Mouse (Mus musculus): ENCODE data around the gene Rmnd5b.

The Rmnd5b gene

GRCm38 (mm10) chr11:51602253-51602652, 33.4 kb downstream of the Rmnd5b start:
- DNase-seq (ENCODE audit: low read depth, low spot score): no peak
- no peaks in the 10 kb centered on the region for H3K27me3 ChIP-seq (ENCODE audit: control insufficient read depth, insufficient read depth, low read length, poor library complexity, severe bottlenecking)
- H3K36me3 ChIP-seq (ENCODE audit: control insufficient read depth, insufficient read depth, low read length, poor library complexity, severe bottlenecking): peaks cover 32% of the 10 kb centered on the region

GRCm38 (mm10) chr11:51597553-51597952, 38.1 kb downstream of the Rmnd5b start:
- peaks cover 26% of the 10 kb centered on the region for H3K36me3 ChIP-seq (ENCODE audit: control insufficient read depth, insufficient read depth, low read length, poor library complexity, severe bottlenecking)
- no peak for DNase-seq (ENCODE audit: low read depth, low spot score)
- H3K27me3 ChIP-seq (ENCODE audit: control insufficient read depth, insufficient read depth, low read length, poor library complexity, severe bottlenecking): no peaks in the 10 kb centered on the region

- DNase-seq (ENCODE audit: low read depth, low spot score): no peak
- Histone ChIP-seq H3K27me3 (ENCODE audit: control insufficient read depth, insufficient read depth, low read length, poor library complexity, severe bottlenecking) (no peaks in the 10 kb centered on the region), H3K36me3 (ENCODE audit: control insufficient read depth, insufficient read depth, low read length, poor library complexity, severe bottlenecking) (peaks cover 18% of the 10 kb centered on the region)
Measured at GRCm38 (mm10) chr11:51595459-51596083, 40.1 kb downstream of the Rmnd5b start.

GRCm38 (mm10) chr11:51594715-51595350, 40.9 kb downstream of the Rmnd5b start:
- Histone ChIP-seq H3K27me3 (ENCODE audit: control insufficient read depth, insufficient read depth, low read length, poor library complexity, severe bottlenecking) (no peaks in the 10 kb centered on the region), H3K36me3 (ENCODE audit: control insufficient read depth, insufficient read depth, low read length, poor library complexity, severe bottlenecking) (peaks cover 16% of the 10 kb centered on the region)
- peak; percentile 57 for DNase-seq (ENCODE audit: low read depth, low spot score)

- DNase-seq (ENCODE audit: low read depth, low spot score): no peak
- Histone ChIP-seq H3K27me3 (ENCODE audit: control insufficient read depth, insufficient read depth, low read length, poor library complexity, severe bottlenecking) (no peaks in the 10 kb centered on the region), H3K36me3 (ENCODE audit: control insufficient read depth, insufficient read depth, low read length, poor library complexity, severe bottlenecking) (peaks cover 14% of the 10 kb centered on the region)
Measured at GRCm38 (mm10) chr11:51593849-51594248, 41.8 kb downstream of the Rmnd5b start.

GRCm38 (mm10) chr11:51593368-51593767, 42.3 kb downstream of the Rmnd5b start:
- DNase-seq (ENCODE audit: low read depth, low spot score): no peak
- H3K27me3 ChIP-seq (ENCODE audit: control insufficient read depth, insufficient read depth, low read length, poor library complexity, severe bottlenecking): no peaks in the 10 kb centered on the region
- peaks cover 15% of the 10 kb centered on the region for H3K36me3 ChIP-seq (ENCODE audit: control insufficient read depth, insufficient read depth, low read length, poor library complexity, severe bottlenecking)

GRCm38 (mm10) chr11:51591915-51592314, 43.8 kb downstream of the Rmnd5b start:
- no peak for DNase-seq (ENCODE audit: low read depth, low spot score)
- Histone ChIP-seq H3K27me3 (ENCODE audit: control insufficient read depth, insufficient read depth, low read length, poor library complexity, severe bottlenecking) (no peaks in the 10 kb centered on the region), H3K36me3 (ENCODE audit: control insufficient read depth, insufficient read depth, low read length, poor library complexity, severe bottlenecking) (peaks cover 13% of the 10 kb centered on the region)

- H3K27me3 ChIP-seq (ENCODE audit: control insufficient read depth, insufficient read depth, low read length, poor library complexity, severe bottlenecking): no peaks in the 10 kb centered on the region
- peaks cover 13% of the 10 kb centered on the region for H3K36me3 ChIP-seq (ENCODE audit: control insufficient read depth, insufficient read depth, low read length, poor library complexity, severe bottlenecking)
- DNase-seq (ENCODE audit: low read depth, low spot score): no peak
Measured at GRCm38 (mm10) chr11:51591168-51591567, 44.5 kb downstream of the Rmnd5b start.

- H3K36me3 ChIP-seq (ENCODE audit: control insufficient read depth, insufficient read depth, low read length, poor library complexity, severe bottlenecking): peaks cover 13% of the 10 kb centered on the region
- H3K27me3 ChIP-seq (ENCODE audit: control insufficient read depth, insufficient read depth, low read length, poor library complexity, severe bottlenecking): no peaks in the 10 kb centered on the region
- DNase-seq (ENCODE audit: low read depth, low spot score): no peak
Measured at GRCm38 (mm10) chr11:51590002-51590401, 45.7 kb downstream of the Rmnd5b start.

- DNase-seq (ENCODE audit: low read depth, low spot score): no peak
- Histone ChIP-seq H3K36me3 (ENCODE audit: control insufficient read depth, insufficient read depth, low read length, poor library complexity, severe bottlenecking) (peaks cover 10% of the 10 kb centered on the region), H3K27me3 (ENCODE audit: control insufficient read depth, insufficient read depth, low read length, poor library complexity, severe bottlenecking) (no peaks in the 10 kb centered on the region)
Measured at GRCm38 (mm10) chr11:51588833-51589232, 46.9 kb downstream of the Rmnd5b start.

- no peak for DNase-seq (ENCODE audit: low read depth, low spot score)
- peaks cover 9% of the 10 kb centered on the region for H3K36me3 ChIP-seq (ENCODE audit: control insufficient read depth, insufficient read depth, low read length, poor library complexity, severe bottlenecking)
- H3K27me3 ChIP-seq (ENCODE audit: control insufficient read depth, insufficient read depth, low read length, poor library complexity, severe bottlenecking): no peaks in the 10 kb centered on the region
Measured at GRCm38 (mm10) chr11:51587059-51587458, 48.6 kb downstream of the Rmnd5b start.

GRCm38 (mm10) chr11:51586411-51586810, 49.3 kb downstream of the Rmnd5b start:
- DNase-seq (ENCODE audit: low read depth, low spot score): no peak
- Histone ChIP-seq H3K27me3 (ENCODE audit: control insufficient read depth, insufficient read depth, low read length, poor library complexity, severe bottlenecking) (no peaks in the 10 kb centered on the region), H3K36me3 (ENCODE audit: control insufficient read depth, insufficient read depth, low read length, poor library complexity, severe bottlenecking) (peaks cover 6% of the 10 kb centered on the region)

- peak; percentile 40 for DNase-seq (ENCODE audit: low read depth, low spot score)
- H3K36me3 ChIP-seq (ENCODE audit: control insufficient read depth, insufficient read depth, low read length, poor library complexity, severe bottlenecking): peaks cover 5% of the 10 kb centered on the region
Measured at GRCm38 (mm10) chr11:51585608-51586252, 50.0 kb downstream of the Rmnd5b start.

GRCm38 (mm10) chr11:51584431-51585248, 51.1 kb downstream of the Rmnd5b start, which contains the start of gene Phykpl:
Gene Phykpl, plus strand, starts transcription at chr11:51584757.
- DNase-seq (ENCODE audit: low read depth, low spot score): peak; percentile 96
- Histone ChIP-seq H3K36me3 (ENCODE audit: control insufficient read depth, insufficient read depth, low read length, poor library complexity, severe bottlenecking) (peaks cover 5% of the 10 kb centered on the region), H3K27me3 (ENCODE audit: control insufficient read depth, insufficient read depth, low read length, poor library complexity, severe bottlenecking) (no peaks in the 10 kb centered on the region)

More at GRCm38 (mm10) chr11:51585608-51586252, 50.0 kb downstream of the Rmnd5b start:
- H3K27me3 ChIP-seq (ENCODE audit: control insufficient read depth, insufficient read depth, low read length, poor library complexity, severe bottlenecking): no peaks in the 10 kb centered on the region
